Mouse (Mus musculus) heart, embryonic 13.5 days (tissue): ENCODE data around the gene Otub2. TPM values are rescaled to one million over a fixed set of nuclear protein-coding genes. Genes with fewer than 3 reads are reported as not detected.
"Not testable (repeated sequence)": the region's sequence is repeated elsewhere in the genome, so short reads cannot be mapped to it uniquely, and the experiment has no call there.

ENCODE experiments used
- ATAC-seq: fragments of 200-750 bp; cut with Nextera tagmentation; 2 replicates; pipeline ENCODE4 v1.8.0; 2017; ENCODE audit warnings: moderate TSS enrichment; ENCODE audit not compliant: insufficient number of reproducible peaks, low FRiP score, low TSS enrichment; ENCODE audit errors: extremely low read depth
- H3K27ac ChIP-seq: fragments of 300-500 bp; sonication (generic); replicated peaks from 2 replicates; pipeline ENCODE4 v1.5.1; 2015; ENCODE audit warnings: moderate library complexity, mild to moderate bottlenecking, inconsistent platforms
- H3K27me3 ChIP-seq: fragments of 300-500 bp; sonication (generic); replicated peaks from 2 replicates; pipeline ENCODE4 v1.6.1; 2015; ENCODE audit warnings: mild to moderate bottlenecking, inconsistent platforms
- H3K36me3 ChIP-seq: fragments of 300-500 bp; sonication (generic); 2 replicates; pipeline ENCODE4 v1.6.1; 2015; ENCODE audit warnings: mild to moderate bottlenecking, inconsistent platforms
- H3K4me1 ChIP-seq: fragments of 300-500 bp; sonication (generic); 2 replicates; pipeline ENCODE4 v1.6.1; 2015; ENCODE audit warnings: inconsistent platforms
- H3K4me2 ChIP-seq: fragments of 300-500 bp; sonication (generic); 2 replicates; pipeline ENCODE4 v1.6.1; 2015; ENCODE audit warnings: inconsistent platforms, mild to moderate bottlenecking, moderate library complexity
- H3K4me3 ChIP-seq: fragments of 300-500 bp; sonication (generic); 2 replicates; pipeline ENCODE4 v1.5.1; 2015; ENCODE audit warnings: moderate library complexity, mild to moderate bottlenecking, inconsistent platforms
- H3K9ac ChIP-seq: fragments of 300-500 bp; sonication (generic); 2 replicates; pipeline ENCODE4 v1.6.1; 2015; ENCODE audit warnings: inconsistent platforms, mild to moderate bottlenecking, moderate library complexity
- H3K9me3 ChIP-seq: fragments of 300-500 bp; sonication (generic); 2 replicates; pipeline ENCODE4 v1.6.1; 2016; ENCODE audit warnings: inconsistent platforms
- WGBS: fragments of 180-500 bp; shearing (Covaris S2); methylation state at CpG from one replicate; pipeline ENCODE4 v1.1.7; 2015; ENCODE audit warnings: mixed read lengths; 5-methylcytosine and 5-hydroxymethylcytosine counted together
- polyA plus RNA-seq: library from polyadenylated mRNA; unstranded; fragments of >200 nt; fragmentation: Nextera tagmentation; extraction: Ambion mirVana; gene quantifications from 2 replicates; pipeline ENCODE4 v1.2.1, GENCODE M21; 2015

The Otub2 gene
- polyA plus RNA-seq, 1 experiment from 2014 or later: 13.8 TPM

- H3K4me3 ChIP-seq: no peak within 1 kb of the TSS
- peaks cover 99% of the 10 kb centered on the region for H3K36me3 ChIP-seq
- H3K9ac ChIP-seq: 0 out of 2 replicates have a peak within 1 kb of the TSS, but pooled peaks have one; percentile 7
- H3K27ac ChIP-seq: no peak within 1 kb of the TSS
- no peaks in the 10 kb centered on the region for H3K4me1 ChIP-seq
- ATAC-seq: no peak
- no peak within 1 kb of the TSS for H3K4me2 ChIP-seq
- no peaks in the 10 kb centered on the region for H3K27me3 ChIP-seq
- no peaks in the 10 kb centered on the region for H3K9me3 ChIP-seq
- WGBS: 86% methylated on average over 4 of the region's 4 CpGs
These were observed 19.2 kb downstream of the Otub2 start, which contains the start of gene 9330161L09Rik for GRCm38 (mm10) chr12:103407720-103408119. TSS of gene 9330161L09Rik (minus strand) at chr12:103407820.

- Histone ChIP-seq H3K36me3 (peaks cover 99% of the 10 kb centered on the region), H3K9me3 (no peaks in the 10 kb centered on the region), H3K9ac (no peak overlapping the region), H3K4me3 (no peak overlapping the region), H3K27ac (no peak overlapping the region), H3K4me1 (no peaks in the 10 kb centered on the region), H3K27me3 (no peaks in the 10 kb centered on the region), H3K4me2 (no peak overlapping the region)
- WGBS: 86% methylated on average over 10 of the region's 10 CpGs
- no peak for ATAC-seq
These were observed 19.7 kb downstream of the Otub2 start for GRCm38 (mm10) chr12:103408144-103408543.

GRCm38 (mm10) chr12:103425016-103425728 lies 36.7 kb downstream of the Otub2 start:
- H3K27ac ChIP-seq: peak overlapping the region; percentile 54; the same call in 1 of the 2 replicates

GRCm38 (mm10) chr12:103425729-103426470 lies 37.4 kb downstream of the Otub2 start, which contains the start of gene Ddx24:
TSS of gene Ddx24 (minus strand) at chr12:103425830.
- WGBS: 2% methylated on average over 33 of the region's 33 CpGs
- ATAC-seq: peak; percentile 99
- peaks cover 38% of the 10 kb centered on the region for H3K4me1 ChIP-seq
- peak within 1 kb of the TSS; percentile 54; the same call in 1 of the 2 replicates for H3K27ac ChIP-seq
- H3K27me3 ChIP-seq: no peaks in the 10 kb centered on the region
- H3K4me2 ChIP-seq: peak within 1 kb of the TSS; percentile 97
- peak within 1 kb of the TSS; percentile 98 for H3K4me3 ChIP-seq
- no peaks in the 10 kb centered on the region for H3K9me3 ChIP-seq
- peak within 1 kb of the TSS; percentile 96 for H3K9ac ChIP-seq
- peaks cover 25% of the 10 kb centered on the region for H3K36me3 ChIP-seq

More at GRCm38 (mm10) chr12:103425016-103425728, 36.7 kb downstream of the Otub2 start:
- Histone ChIP-seq H3K4me1 (peaks cover 38% of the 10 kb centered on the region), H3K4me3 (peak overlapping the region; percentile 98), H3K36me3 (peaks cover 25% of the 10 kb centered on the region), H3K9me3 (no peaks in the 10 kb centered on the region), H3K27me3 (no peaks in the 10 kb centered on the region), H3K4me2 (peak overlapping the region; percentile 97), H3K9ac (peak overlapping the region; percentile 96)
- WGBS: 8% methylated on average over 33 of the region's 33 CpGs
- no peak; the same call in 1 of the 2 replicates for ATAC-seq

GRCm38 (mm10) chr12:103426710-103427109 lies 38.2 kb downstream of the Otub2 start:
- Histone ChIP-seq H3K9me3 (no peaks in the 10 kb centered on the region), H3K9ac (no peak overlapping the region), H3K4me3 (no peak overlapping the region), H3K27ac (no peak overlapping the region), H3K4me2 (no peak overlapping the region), H3K27me3 (no peaks in the 10 kb centered on the region), H3K36me3 (peaks cover 20% of the 10 kb centered on the region), H3K4me1 (peaks cover 31% of the 10 kb centered on the region)
- 87% methylated on average over 7 of the region's 7 CpGs for WGBS
- ATAC-seq: no peak

- Histone ChIP-seq H3K4me2 (no peak overlapping the region), H3K9me3 (no peaks in the 10 kb centered on the region), H3K27me3 (no peaks in the 10 kb centered on the region), H3K36me3 (no peaks in the 10 kb centered on the region), H3K4me3 (no peak overlapping the region), H3K9ac (no peak overlapping the region), H3K4me1 (no peaks in the 10 kb centered on the region), H3K27ac (no peak overlapping the region)
- 74% methylated on average over 2 of the region's 2 CpGs for WGBS
- ATAC-seq: no peak
These were observed 44.9 kb downstream of the Otub2 start for GRCm38 (mm10) chr12:103433430-103433829.

GRCm38 (mm10) chr12:103433986-103434731 lies 45.7 kb downstream of the Otub2 start, which contains the start of gene Ifi27:
TSS of gene Ifi27 (plus strand) at chr12:103434211.
- Histone ChIP-seq H3K36me3 (no peaks in the 10 kb centered on the region), H3K4me1 (no peaks in the 10 kb centered on the region), H3K27ac (peak within 1 kb of the TSS; percentile 36), H3K4me2 (peak within 1 kb of the TSS; percentile 53), H3K27me3 (no peaks in the 10 kb centered on the region), H3K4me3 (peak within 1 kb of the TSS; percentile 38), H3K9ac (no peak within 1 kb of the TSS), H3K9me3 (no peaks in the 10 kb centered on the region)
- no peak for ATAC-seq
- WGBS: 46% methylated on average over 8 of the region's 8 CpGs

- Histone ChIP-seq H3K4me2 (peak overlapping the region; percentile 53), H3K9me3 (no peaks in the 10 kb centered on the region), H3K4me1 (no peaks in the 10 kb centered on the region), H3K36me3 (no peaks in the 10 kb centered on the region), H3K9ac (no peak overlapping the region), H3K27me3 (no peaks in the 10 kb centered on the region), H3K27ac (peak overlapping the region; percentile 36; the same call in 1 of the 2 replicates), H3K4me3 (peak overlapping the region; percentile 38)
- ATAC-seq: no peak
These were observed 46.4 kb downstream of the Otub2 start for GRCm38 (mm10) chr12:103434861-103435260.

GRCm38 (mm10) chr12:103437601-103438000 lies 49.1 kb downstream of the Otub2 start:
- Histone ChIP-seq H3K4me2 (no peak overlapping the region), H3K9me3 (no peaks in the 10 kb centered on the region), H3K9ac (no peak overlapping the region), H3K36me3 (no peaks in the 10 kb centered on the region), H3K4me3 (no peak overlapping the region), H3K27ac (no peak overlapping the region), H3K4me1 (no peaks in the 10 kb centered on the region), H3K27me3 (no peaks in the 10 kb centered on the region)
- 80% methylated on average over 1 of the region's 1 CpGs for WGBS
- ATAC-seq: no peak

GRCm38 (mm10) chr12:103443524-103443923 lies 55.0 kb downstream of the Otub2 start, which contains the start of gene Ifi27l2a:
TSS of gene Ifi27l2a (minus strand) at chr12:103443680.
- Histone ChIP-seq H3K36me3 (no peaks in the 10 kb centered on the region), H3K4me1 (no peaks in the 10 kb centered on the region), H3K9ac (no peak within 1 kb of the TSS), H3K4me3 (no peak within 1 kb of the TSS), H3K27me3 (no peaks in the 10 kb centered on the region), H3K27ac (no peak within 1 kb of the TSS), H3K9me3 (no peaks in the 10 kb centered on the region), H3K4me2 (no peak within 1 kb of the TSS)
- WGBS: 48% methylated on average over 3 of the region's 3 CpGs
- ATAC-seq: no peak

GRCm38 (mm10) chr12:103444261-103444660 lies 55.8 kb downstream of the Otub2 start:
- H3K4me1 ChIP-seq, H3K27ac ChIP-seq, ATAC-seq, H3K36me3 ChIP-seq, H3K27me3 ChIP-seq, H3K4me2 ChIP-seq, H3K9ac ChIP-seq, H3K4me3 ChIP-seq, H3K9me3 ChIP-seq: not testable (repeated sequence)
- 23% methylated on average over 6 of the region's 7 CpGs for WGBS
